Mouse (Mus musculus): ENCODE results near the gene Gm18336. TPM values are rescaled to one million over a fixed set of nuclear protein-coding genes. Genes with fewer than 3 reads are reported as not detected.
"Not testable (repeated sequence)": the region's sequence is repeated elsewhere in the genome, so short reads cannot be mapped to it uniquely, and the experiment has no call there.

Gm18336 gene
- not detected in 2 replicates for polyA plus RNA-seq (2012; rRNA removed)

DNA sequence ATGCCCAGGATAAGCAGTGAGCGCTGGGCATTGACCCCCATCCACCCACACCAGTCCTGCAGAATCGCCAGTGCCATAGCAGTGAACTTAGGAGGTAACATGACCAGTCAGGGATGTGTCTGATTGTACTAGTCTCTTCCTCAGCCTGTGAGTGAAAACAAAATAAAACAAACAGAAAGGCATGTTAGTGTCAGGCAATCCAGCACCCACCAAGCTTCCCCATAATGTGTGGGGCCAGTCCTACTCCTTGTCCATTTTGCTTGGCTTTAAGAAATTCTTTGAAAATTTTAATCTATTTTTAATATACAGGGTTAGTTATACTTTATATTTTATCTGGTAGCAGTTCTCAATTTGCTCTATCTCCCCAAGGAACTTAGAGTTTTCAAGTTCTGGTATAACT is at the start of gene Gm18336:
Gene Gm18336 (minus strand): TSS at position 101 of the 400 bp plus-strand sequence.
- not testable (repeated sequence) for H3K4me3 ChIP-seq (ENCODE audit: control insufficient read depth, insufficient read depth, low read length); H3K27me3 ChIP-seq (ENCODE audit: control insufficient read depth, insufficient read depth, low read length); H3K27ac ChIP-seq (ENCODE audit: control insufficient read depth, insufficient read depth, low read length); H3K4me1 ChIP-seq (replicated peaks; ENCODE audit: control insufficient read depth, insufficient read depth, low read length); DNase-seq; H3K36me3 ChIP-seq (ENCODE audit: control insufficient read depth, insufficient read depth, low read length)
- 83% methylated on average over 2 of the region's 2 CpGs for WGBS

DNA sequence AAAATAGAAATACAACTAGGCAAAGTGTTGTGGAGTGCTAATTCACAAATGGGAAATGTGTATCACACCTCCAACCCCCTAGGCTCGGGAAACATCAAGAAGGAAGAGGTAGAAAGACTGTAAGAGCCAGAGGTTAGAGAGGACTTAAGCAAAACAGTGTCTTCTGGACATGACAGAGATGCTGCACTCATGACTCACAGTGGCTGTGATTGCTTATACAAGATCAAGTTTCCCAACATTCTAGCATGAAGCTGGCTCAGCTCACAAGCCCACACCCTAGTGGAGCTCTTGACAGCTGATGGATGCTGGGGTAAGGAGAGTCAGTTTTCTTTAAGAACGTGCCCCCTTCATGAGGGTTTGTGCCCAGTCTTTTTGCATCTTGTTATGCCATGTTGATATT is 42.9 kb upstream of the Gm18336 start:
- TF ChIP-seq POLR2A (IDR thresholded peaks at IDR 0.05; ENCODE audit: control insufficient read depth, extremely low read depth, insufficient read depth, low read length, poor library complexity) (no peak), CTCF (IDR thresholded peaks at IDR 0.05; ENCODE audit: borderline replicate concordance, control insufficient read depth, extremely low read depth, insufficient read depth, low read length, poor library complexity) (no peak)
- Histone ChIP-seq H3K4me1 (replicated peaks; ENCODE audit: control insufficient read depth, insufficient read depth, low read length) (no peaks in the 10 kb centered on the region), H3K27me3 (ENCODE audit: control insufficient read depth, insufficient read depth, low read length) (no peaks in the 10 kb centered on the region), H3K36me3 (ENCODE audit: control insufficient read depth, insufficient read depth, low read length) (no peaks in the 10 kb centered on the region), H3K27ac (ENCODE audit: control insufficient read depth, insufficient read depth, low read length) (no peak overlapping the region), H3K4me3 (ENCODE audit: control insufficient read depth, insufficient read depth, low read length) (no peak overlapping the region)
- DNase-seq: no peak
- 78% methylated on average over 2 of the region's 2 CpGs for WGBS

GRCm38 (mm10) chrX:73435252-73435651 is 36.7 kb upstream of the Gm18336 start, which contains the start of gene Trex2:
Gene Trex2, minus strand, starts transcription at chrX:73435344.
- H3K27ac ChIP-seq (ENCODE audit: control insufficient read depth, insufficient read depth, low read length): no peak within 1 kb of the TSS
- no peak for TF ChIP-seq POLR2A (IDR thresholded peaks at IDR 0.05; ENCODE audit: control insufficient read depth, extremely low read depth, insufficient read depth, low read length, poor library complexity)
- no peak for TF ChIP-seq CTCF (IDR thresholded peaks at IDR 0.05; ENCODE audit: borderline replicate concordance, control insufficient read depth, extremely low read depth, insufficient read depth, low read length, poor library complexity)
- WGBS: 93% methylated on average over 11 of the region's 11 CpGs

DNA sequence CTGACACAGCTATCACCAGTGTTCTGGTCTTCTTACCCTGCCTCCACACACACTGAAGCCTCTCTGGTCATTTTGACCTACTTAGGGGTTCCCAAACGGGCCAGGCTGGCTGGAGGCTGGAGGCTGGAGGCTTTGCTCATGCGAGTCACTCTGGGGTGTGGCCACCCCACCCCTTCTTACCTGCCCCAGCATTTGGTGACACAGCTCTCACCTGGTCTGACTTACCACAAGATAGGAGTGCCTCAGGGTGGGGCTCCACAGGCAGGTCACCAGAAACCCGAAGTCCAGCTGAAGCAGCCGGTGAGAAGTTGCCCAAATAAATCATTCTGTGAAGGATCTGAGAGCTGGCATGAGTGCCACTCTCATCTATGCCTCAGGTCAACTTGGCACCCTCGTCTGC is 34.3 kb upstream of the Gm18336 start:
- Histone ChIP-seq H3K27me3 (ENCODE audit: control insufficient read depth, insufficient read depth, low read length) (no peaks in the 10 kb centered on the region), H3K4me3 (ENCODE audit: control insufficient read depth, insufficient read depth, low read length) (no peak overlapping the region), H3K36me3 (ENCODE audit: control insufficient read depth, insufficient read depth, low read length) (no peaks in the 10 kb centered on the region), H3K4me1 (replicated peaks; ENCODE audit: control insufficient read depth, insufficient read depth, low read length) (no peaks in the 10 kb centered on the region), H3K27ac (ENCODE audit: control insufficient read depth, insufficient read depth, low read length) (no peak overlapping the region)
- no peak for DNase-seq
- 85% methylated on average over 5 of the region's 5 CpGs for WGBS
- no peak for TF ChIP-seq POLR2A (IDR thresholded peaks at IDR 0.05; ENCODE audit: control insufficient read depth, extremely low read depth, insufficient read depth, low read length, poor library complexity)
- TF ChIP-seq CTCF (IDR thresholded peaks at IDR 0.05; ENCODE audit: borderline replicate concordance, control insufficient read depth, extremely low read depth, insufficient read depth, low read length, poor library complexity): no peak

More at GRCm38 (mm10) chrX:73435252-73435651, 36.7 kb upstream of the Gm18336 start, which contains the start of gene Trex2:
- Histone ChIP-seq H3K4me1 (replicated peaks; ENCODE audit: control insufficient read depth, insufficient read depth, low read length) (no peaks in the 10 kb centered on the region), H3K4me3 (ENCODE audit: control insufficient read depth, insufficient read depth, low read length) (no peak within 1 kb of the TSS), H3K27me3 (ENCODE audit: control insufficient read depth, insufficient read depth, low read length) (no peaks in the 10 kb centered on the region), H3K36me3 (ENCODE audit: control insufficient read depth, insufficient read depth, low read length) (no peaks in the 10 kb centered on the region)
- DNase-seq: no peak

DNA sequence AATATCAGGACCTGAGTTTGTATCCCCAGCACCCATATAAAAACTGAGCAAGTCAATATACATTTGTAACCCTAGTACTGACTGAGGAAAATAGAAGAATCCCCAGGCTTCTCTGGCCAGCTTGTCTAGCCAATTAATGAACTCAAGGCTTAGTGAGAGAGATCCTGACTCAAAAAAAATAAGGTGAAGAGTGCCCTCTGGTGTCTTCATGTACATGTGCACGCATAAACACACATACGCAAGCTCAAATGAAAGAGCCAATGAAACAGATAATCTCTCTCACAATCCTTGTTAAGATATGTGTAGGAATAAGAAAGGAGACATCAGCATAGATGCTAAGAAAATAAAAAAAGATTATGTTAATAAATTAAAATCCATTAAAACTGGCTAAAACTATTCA is 31.5 kb upstream of the Gm18336 start:
- H3K4me1 ChIP-seq (replicated peaks; ENCODE audit: control insufficient read depth, insufficient read depth, low read length): no peaks in the 10 kb centered on the region
- 84% methylated on average over 2 of the region's 2 CpGs for WGBS
- H3K27me3 ChIP-seq (ENCODE audit: control insufficient read depth, insufficient read depth, low read length): no peaks in the 10 kb centered on the region
- no peak overlapping the region for H3K4me3 ChIP-seq (ENCODE audit: control insufficient read depth, insufficient read depth, low read length)
- TF ChIP-seq CTCF (IDR thresholded peaks at IDR 0.05; ENCODE audit: borderline replicate concordance, control insufficient read depth, extremely low read depth, insufficient read depth, low read length, poor library complexity): no peak
- TF ChIP-seq POLR2A (IDR thresholded peaks at IDR 0.05; ENCODE audit: control insufficient read depth, extremely low read depth, insufficient read depth, low read length, poor library complexity): no peak
- H3K27ac ChIP-seq (ENCODE audit: control insufficient read depth, insufficient read depth, low read length): no peak overlapping the region
- no peaks in the 10 kb centered on the region for H3K36me3 ChIP-seq (ENCODE audit: control insufficient read depth, insufficient read depth, low read length)
- DNase-seq: no peak

GRCm38 (mm10) chrX:73412767-73413166 is 14.2 kb upstream of the Gm18336 start:
- no peaks in the 10 kb centered on the region for H3K4me1 ChIP-seq (replicated peaks; ENCODE audit: control insufficient read depth, insufficient read depth, low read length)
- H3K36me3 ChIP-seq (ENCODE audit: control insufficient read depth, insufficient read depth, low read length): no peaks in the 10 kb centered on the region
- no peak overlapping the region for H3K4me3 ChIP-seq (ENCODE audit: control insufficient read depth, insufficient read depth, low read length)
- WGBS: 39% methylated on average over 1 of the region's 1 CpGs
- no peaks in the 10 kb centered on the region for H3K27me3 ChIP-seq (ENCODE audit: control insufficient read depth, insufficient read depth, low read length)
- no peak for DNase-seq
- TF ChIP-seq CTCF (IDR thresholded peaks at IDR 0.05; ENCODE audit: borderline replicate concordance, control insufficient read depth, extremely low read depth, insufficient read depth, low read length, poor library complexity) (no peak), POLR2A (IDR thresholded peaks at IDR 0.05; ENCODE audit: control insufficient read depth, extremely low read depth, insufficient read depth, low read length, poor library complexity) (no peak)
- no peak overlapping the region for H3K27ac ChIP-seq (ENCODE audit: control insufficient read depth, insufficient read depth, low read length)

GRCm38 (mm10) chrX:73410880-73411517 is 12.5 kb upstream of the Gm18336 start, which contains the start of gene Zfp92:
Gene Zfp92, plus strand, starts transcription at chrX:73411096.
- no peaks in the 10 kb centered on the region for H3K36me3 ChIP-seq (ENCODE audit: control insufficient read depth, insufficient read depth, low read length)
- DNase-seq: peak; percentile 33
- H3K27ac ChIP-seq (ENCODE audit: control insufficient read depth, insufficient read depth, low read length): no peak within 1 kb of the TSS
- TF ChIP-seq POLR2A (IDR thresholded peaks at IDR 0.05; ENCODE audit: control insufficient read depth, extremely low read depth, insufficient read depth, low read length, poor library complexity): no peak
- no peak for TF ChIP-seq CTCF (IDR thresholded peaks at IDR 0.05; ENCODE audit: borderline replicate concordance, control insufficient read depth, extremely low read depth, insufficient read depth, low read length, poor library complexity)
- 6% methylated on average over 16 of the region's 20 CpGs for WGBS
- H3K4me3 ChIP-seq (ENCODE audit: control insufficient read depth, insufficient read depth, low read length): peak within 1 kb of the TSS; percentile 23; the same call in 1 of the 2 replicates
- no peaks in the 10 kb centered on the region for H3K27me3 ChIP-seq (ENCODE audit: control insufficient read depth, insufficient read depth, low read length)
- no peaks in the 10 kb centered on the region for H3K4me1 ChIP-seq (replicated peaks; ENCODE audit: control insufficient read depth, insufficient read depth, low read length)
